Mouse (Mus musculus): ENCODE measurements around the gene Wt1.

DNA sequence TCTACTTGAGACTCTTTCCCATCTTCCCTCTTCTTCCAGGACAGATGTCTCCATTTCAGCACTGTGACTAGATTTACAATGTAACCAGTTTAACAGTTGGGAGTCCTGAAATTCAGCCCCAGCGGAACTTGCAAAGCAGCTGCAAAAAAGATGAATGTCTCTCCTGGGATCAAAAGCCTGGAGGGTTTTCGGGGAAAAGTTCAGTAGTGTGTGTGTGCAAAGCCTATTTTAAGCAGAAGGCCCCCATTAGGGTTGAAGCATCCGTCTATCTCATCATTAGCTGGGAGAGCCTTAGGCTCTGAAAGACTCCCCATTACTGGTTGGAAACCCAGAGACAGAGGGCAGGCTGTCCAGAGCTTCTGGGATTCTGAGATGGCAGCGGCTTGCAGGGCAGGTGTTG, 37.2 kb upstream of the Wt1 start:
- TF ChIP-seq POLR2A (IDR thresholded peaks at IDR 0.05; ENCODE audit: insufficient read depth, low read depth, low read length) (no peak), CTCF (IDR thresholded peaks at IDR 0.05) (no peak)
